Mouse (Mus musculus) heart, adult 10 weeks (tissue): ENCODE results near the gene Gabpb1. TPM values are rescaled to one million over a fixed set of nuclear protein-coding genes. Genes with fewer than 3 reads are reported as not detected.

Experiments used
- polyA plus RNA-seq: library from polyadenylated mRNA; stranded (reverse); fragments of 350-450 nt; fragmentation: Illumina TruSeq; extraction: RNeasy Lipid Tissue Mini Kit (QIAGEN cat#74804); gene quantifications from one replicate; pipeline ENCODE4 v1.2.3, GENCODE M21; 2014; ENCODE audit warnings: low read depth, low replicate concordance

Gabpb1 gene
- polyA plus RNA-seq = 12.1 TPM

DNA sequence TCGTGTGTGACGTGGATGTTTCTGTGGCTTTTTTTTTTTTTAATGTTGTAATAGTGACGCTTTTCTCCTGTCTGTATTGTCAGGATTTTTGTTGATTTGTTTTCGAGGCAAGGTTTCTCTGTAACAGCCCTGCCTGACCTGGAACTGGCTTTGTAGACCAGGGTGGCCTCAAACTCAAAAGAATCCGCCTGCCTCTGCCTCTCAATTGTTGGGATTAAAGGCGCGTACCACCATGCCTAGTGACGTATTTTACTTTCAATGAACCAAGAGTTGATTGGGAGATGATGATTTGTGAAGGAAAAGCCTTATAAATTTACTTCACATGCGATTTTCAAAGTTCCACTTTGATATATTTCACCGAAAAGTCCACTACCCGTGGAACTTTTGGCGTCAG, at the start of gene Gabpb1:
TSS of gene Gabpb1 (minus strand) at position 216 of the 394 bp plus-strand sequence.

DNA sequence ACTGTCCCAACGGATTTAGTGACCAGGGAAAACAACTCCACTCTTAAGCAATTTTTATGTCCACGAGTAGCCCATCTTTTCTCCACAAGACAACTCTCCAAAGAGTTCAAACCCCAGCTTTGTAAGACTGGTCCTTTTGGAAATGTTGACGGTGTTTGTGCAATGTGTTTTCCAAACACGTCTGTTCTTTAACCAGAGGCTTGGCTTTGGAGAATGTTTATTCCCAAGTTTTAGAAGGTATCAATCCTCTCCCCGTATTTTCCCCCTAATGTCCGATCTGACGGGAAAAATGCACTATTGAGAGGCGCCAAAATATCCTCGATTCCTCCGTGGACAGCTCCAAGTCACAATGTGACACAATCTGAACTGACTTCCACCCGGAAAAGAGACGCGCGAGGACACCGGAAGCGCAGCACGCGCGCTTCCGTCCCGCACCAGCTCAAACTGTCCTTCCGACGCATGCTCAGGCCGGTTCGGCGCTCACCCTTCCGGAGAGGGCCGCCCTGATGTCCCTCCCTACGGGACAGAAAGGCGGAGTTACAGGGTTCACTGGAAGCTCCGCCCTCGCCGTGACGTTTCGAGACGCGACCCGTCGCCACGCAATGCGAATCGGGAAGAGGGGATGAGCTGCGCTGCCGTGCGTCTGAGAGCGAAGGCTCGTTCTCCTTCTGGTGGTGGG, 30.8 kb upstream of the Gabpb1 start, which contains the start of gene Usp8:
TSS of gene Usp8 (plus strand) at position 570 of the 679 bp plus-strand sequence.

DNA sequence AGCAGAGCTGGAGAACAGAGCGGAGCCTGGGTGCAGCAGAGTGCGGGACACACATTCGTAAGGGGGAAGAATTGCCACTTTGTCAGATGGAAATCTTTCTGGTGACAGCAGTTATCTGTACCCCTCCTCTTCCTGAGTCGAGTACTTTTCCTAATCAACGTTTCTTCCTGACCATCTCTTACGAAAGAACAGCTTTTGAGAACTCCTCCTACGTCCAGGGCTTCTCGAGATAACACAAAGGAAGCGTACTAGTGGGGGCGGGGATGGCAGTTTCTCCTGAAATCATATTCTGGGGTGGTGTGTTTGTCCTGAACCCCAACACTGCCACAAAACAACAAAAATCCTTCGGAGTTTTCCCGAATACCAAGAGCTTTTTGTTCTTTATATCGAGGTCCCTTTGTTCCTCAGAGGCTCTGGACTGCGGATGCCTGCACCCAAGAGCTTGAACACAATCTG, 56.9 kb downstream of the Gabpb1 start, which contains the start of gene Hdc:
TSS of gene Hdc (minus strand) at position 51 of the 456 bp plus-strand sequence.

Other genes starting within 250 kb of the Gabpb1 start
- 0.37 TPM for gene Atp8b4, start 175.7 kb downstream of the Gabpb1 start, polyA plus RNA-seq
- gene Slc27a2, start 123.9 kb downstream of the Gabpb1 start, polyA plus RNA-seq = 1.4 TPM
- gene Hdc, start 57.0 kb downstream of the Gabpb1 start, polyA plus RNA-seq = 2.8 TPM
- gene Usp8, start 31.0 kb upstream of the Gabpb1 start, polyA plus RNA-seq = 26.4 TPM
- gene Usp50, start 107.1 kb upstream of the Gabpb1 start, polyA plus RNA-seq = 0.94 TPM
- gene Trpm7, start 199.9 kb upstream of the Gabpb1 start, polyA plus RNA-seq = 32.4 TPM